Mouse (Mus musculus): ENCODE results near the gene Olfr980. TPM values are rescaled to one million over a fixed set of nuclear protein-coding genes. Genes with fewer than 3 reads are reported as not detected.
"Not testable (repeated sequence)": the region's sequence is repeated elsewhere in the genome, so short reads cannot be mapped to it uniquely, and the experiment has no call there.

The Olfr980 gene
- polyA plus RNA-seq (2015; fragmentation: Nextera tagmentation; extraction: Ambion mirVana), result not detected in 2 replicates

- Histone ChIP-seq H3K4me1 (no peaks in the 10 kb centered on the region), H3K36me3 (no peaks in the 10 kb centered on the region), H3K27ac (no peak within 1 kb of the TSS), H3K9me3 (no peaks in the 10 kb centered on the region), H3K4me3 (no peak within 1 kb of the TSS), H3K27me3 (no peaks in the 10 kb centered on the region), H3K4me2 (replicated peaks) (no peak within 1 kb of the TSS), H3K9ac (no peak within 1 kb of the TSS)
- 76% methylated on average over 1 of the region's 1 CpGs for WGBS
- ATAC-seq (ENCODE audit: low FRiP score, low read depth), result no peak
These were observed at the start of gene Olfr980 for GRCm38 (mm10) chr9:40009482-40009881. Olfr980 (minus strand) TSS chr9:40009582.

DNA sequence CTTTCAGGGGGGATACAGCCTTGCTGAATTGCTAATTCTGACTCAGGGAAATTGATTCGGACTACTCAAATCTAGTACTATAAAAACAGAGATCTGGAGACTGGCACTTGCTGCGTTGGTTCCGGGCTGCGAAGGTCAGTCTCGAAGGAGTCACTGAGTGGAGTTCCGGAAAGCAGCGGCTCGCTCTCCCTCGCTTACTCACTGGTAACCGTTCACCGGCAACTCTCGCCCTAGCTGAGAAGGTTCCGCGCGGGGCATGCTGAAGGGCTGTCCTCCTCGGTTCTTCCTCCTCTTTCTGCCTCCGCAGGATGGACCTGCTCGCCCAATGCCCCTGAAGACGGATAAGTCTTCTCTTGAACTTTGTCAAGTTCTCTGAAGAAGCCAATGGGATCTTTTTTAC, 40.8 kb upstream of the Olfr980 start:
- H3K27ac ChIP-seq, result no peak overlapping the region
- no peak for ATAC-seq (ENCODE audit: low FRiP score, low read depth)
- H3K27me3 ChIP-seq, result no peaks in the 10 kb centered on the region
- no peaks in the 10 kb centered on the region for H3K36me3 ChIP-seq
- 94% methylated on average over 19 of the region's 19 CpGs for WGBS
- no peak overlapping the region for H3K4me3 ChIP-seq
- no peaks in the 10 kb centered on the region for H3K4me1 ChIP-seq
- H3K4me2 ChIP-seq (replicated peaks), result no peak overlapping the region
- no peaks in the 10 kb centered on the region for H3K9me3 ChIP-seq
- no peak overlapping the region for H3K9ac ChIP-seq

DNA sequence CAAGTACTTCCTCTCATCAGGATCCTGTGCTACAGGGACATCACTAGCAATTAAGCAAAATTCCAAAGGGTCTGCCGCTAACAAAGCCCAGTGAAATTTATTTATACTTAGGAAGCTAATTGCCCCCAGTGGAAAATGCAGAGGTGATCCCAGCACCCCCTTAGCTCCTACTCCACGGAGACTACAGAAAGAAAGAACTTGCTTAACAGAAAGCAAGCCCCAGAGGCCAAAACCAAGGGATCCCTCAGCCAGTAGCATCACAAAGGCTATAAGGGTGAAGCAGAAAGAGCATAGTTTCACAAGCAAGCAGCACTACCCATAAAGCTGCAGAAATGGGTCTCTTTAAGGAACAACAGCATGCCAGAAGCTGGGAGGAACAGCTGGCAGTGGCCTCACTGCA, 11.8 kb upstream of the Olfr980 start, which contains the start of gene Olfr981:
Olfr981 (plus strand) TSS at position 301 of the 400 bp plus-strand sequence.
- no peak for ATAC-seq (ENCODE audit: low FRiP score, low read depth)
- Histone ChIP-seq H3K36me3 (no peaks in the 10 kb centered on the region), H3K9ac (no peak within 1 kb of the TSS), H3K27ac (no peak within 1 kb of the TSS), H3K4me3 (no peak within 1 kb of the TSS), H3K4me2 (replicated peaks) (no peak within 1 kb of the TSS), H3K9me3 (no peaks in the 10 kb centered on the region), H3K4me1 (no peaks in the 10 kb centered on the region), H3K27me3 (no peaks in the 10 kb centered on the region)
- WGBS, result 68% methylated on average over 2 of the region's 2 CpGs

DNA sequence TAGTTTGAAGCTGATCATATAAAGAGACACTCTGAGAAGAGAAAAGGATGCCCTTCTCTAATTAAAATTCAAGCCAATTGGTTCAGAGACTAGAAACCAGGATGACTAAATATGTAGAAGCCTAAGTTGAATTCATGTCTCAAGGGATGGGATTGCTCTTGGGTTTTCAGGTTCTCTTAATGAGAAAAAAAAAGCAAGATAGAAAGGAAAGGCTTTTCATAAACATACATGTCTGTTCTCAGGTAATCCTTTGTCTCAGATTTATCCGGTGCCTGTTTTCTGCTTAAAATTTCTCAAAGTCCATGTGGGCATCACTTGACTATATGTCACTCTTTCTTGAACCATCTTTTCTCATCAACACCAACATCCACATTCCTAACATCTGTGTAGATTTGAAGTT, 6.0 kb downstream of the Olfr980 start, which contains the start of gene Olfr979:
Olfr979 (minus strand) TSS at position 101 of the 400 bp plus-strand sequence.
- no peaks in the 10 kb centered on the region for H3K4me1 ChIP-seq
- no peak within 1 kb of the TSS for H3K4me3 ChIP-seq
- no peaks in the 10 kb centered on the region for H3K36me3 ChIP-seq
- 94% methylated on average over 1 of the region's 1 CpGs for WGBS
- H3K9ac ChIP-seq, result no peak within 1 kb of the TSS
- no peak within 1 kb of the TSS for H3K4me2 ChIP-seq (replicated peaks)
- no peaks in the 10 kb centered on the region for H3K27me3 ChIP-seq
- no peak for ATAC-seq (ENCODE audit: low FRiP score, low read depth)
- H3K27ac ChIP-seq, result no peak within 1 kb of the TSS
- no peaks in the 10 kb centered on the region for H3K9me3 ChIP-seq

- no peak for ATAC-seq (ENCODE audit: low FRiP score, low read depth)
- no peak within 1 kb of the TSS for H3K27ac ChIP-seq
- WGBS, result 76% methylated on average over 2 of the region's 2 CpGs
These were observed 17.6 kb downstream of the Olfr980 start, which contains the start of gene Olfr978 for GRCm38 (mm10) chr9:39991813-39992212. Olfr978 (plus strand) TSS chr9:39992113.

GRCm38 (mm10) chr9:39976581-39977145, 32.7 kb downstream of the Olfr980 start:
- H3K4me3 ChIP-seq; H3K27ac ChIP-seq; H3K4me1 ChIP-seq; H3K27me3 ChIP-seq; H3K36me3 ChIP-seq; H3K9ac ChIP-seq; ATAC-seq (ENCODE audit: low FRiP score, low read depth); H3K9me3 ChIP-seq; H3K4me2 ChIP-seq (replicated peaks): not testable (repeated sequence)
- WGBS, result 87% methylated on average over 1 of the region's 1 CpGs

More at GRCm38 (mm10) chr9:39991813-39992212, 17.6 kb downstream of the Olfr980 start, which contains the start of gene Olfr978:
- no peak within 1 kb of the TSS for H3K4me3 ChIP-seq
- H3K9me3 ChIP-seq, result no peaks in the 10 kb centered on the region
- no peaks in the 10 kb centered on the region for H3K36me3 ChIP-seq
- H3K27me3 ChIP-seq, result no peaks in the 10 kb centered on the region
- no peak within 1 kb of the TSS for H3K4me2 ChIP-seq (replicated peaks)
- no peak within 1 kb of the TSS for H3K9ac ChIP-seq
- no peaks in the 10 kb centered on the region for H3K4me1 ChIP-seq

DNA sequence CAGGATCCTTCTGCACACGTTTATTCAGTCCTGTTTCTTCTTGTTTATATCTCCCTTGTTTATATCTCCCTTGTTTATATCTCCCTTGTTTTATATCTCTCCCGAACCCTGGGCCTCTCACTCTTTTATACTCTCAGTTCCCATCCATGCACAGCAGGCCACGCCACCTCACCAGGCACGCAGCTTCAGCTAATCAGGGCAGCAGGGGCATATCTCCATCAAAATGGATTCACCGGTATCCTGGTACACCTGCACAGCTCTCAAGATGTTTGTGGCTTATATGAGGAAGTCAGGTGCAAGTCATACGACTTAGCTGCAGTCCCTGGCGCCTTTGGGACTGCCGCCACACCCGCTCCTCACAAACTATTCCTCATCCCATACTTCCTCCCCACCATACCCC, 48.3 kb downstream of the Olfr980 start, which contains the start of gene Olfr976:
Olfr976 (minus strand) TSS at position 101 of the 400 bp plus-strand sequence.
- not testable (repeated sequence) for H3K27ac ChIP-seq; H3K4me1 ChIP-seq; H3K9me3 ChIP-seq; H3K4me2 ChIP-seq (replicated peaks); H3K36me3 ChIP-seq; ATAC-seq (ENCODE audit: low FRiP score, low read depth); H3K27me3 ChIP-seq; H3K4me3 ChIP-seq; H3K9ac ChIP-seq
- WGBS, result 73% methylated on average over 7 of the region's 9 CpGs

Other genes starting within 250 kb of the Olfr980 start
- not detected in 2 replicates for gene Olfr968, start 226.3 kb downstream of the Olfr980 start, polyA plus RNA-seq (2015; fragmentation: Nextera tagmentation; extraction: Ambion mirVana)
- not detected in 2 replicates for gene Olfr969, start 218.6 kb downstream of the Olfr980 start, polyA plus RNA-seq (2015; fragmentation: Nextera tagmentation; extraction: Ambion mirVana)
- gene Olfr970, start 200.7 kb downstream of the Olfr980 start, polyA plus RNA-seq (2015; fragmentation: Nextera tagmentation; extraction: Ambion mirVana), result not detected in 2 replicates
- gene Olfr971, start 172.7 kb downstream of the Olfr980 start, polyA plus RNA-seq (2015; fragmentation: Nextera tagmentation; extraction: Ambion mirVana), result not detected in 2 replicates
- not detected in 2 replicates for gene Olfr972, start 143.2 kb downstream of the Olfr980 start, polyA plus RNA-seq (2015; fragmentation: Nextera tagmentation; extraction: Ambion mirVana)
- not detected in 2 replicates for gene Olfr229, start 102.2 kb downstream of the Olfr980 start, polyA plus RNA-seq (2015; fragmentation: Nextera tagmentation; extraction: Ambion mirVana)
- not detected in 2 replicates for gene Olfr974, start 72.1 kb downstream of the Olfr980 start, polyA plus RNA-seq (2015; fragmentation: Nextera tagmentation; extraction: Ambion mirVana)
- gene Olfr975, start 57.5 kb downstream of the Olfr980 start, polyA plus RNA-seq (2015; fragmentation: Nextera tagmentation; extraction: Ambion mirVana), result not detected in 2 replicates
- not detected in 2 replicates for gene Olfr976, start 48.4 kb downstream of the Olfr980 start, polyA plus RNA-seq (2015; fragmentation: Nextera tagmentation; extraction: Ambion mirVana)
- not detected in 2 replicates for gene Olfr978, start 17.5 kb downstream of the Olfr980 start, polyA plus RNA-seq (2015; fragmentation: Nextera tagmentation; extraction: Ambion mirVana)
- not detected in 2 replicates for gene Olfr979, start 6.1 kb downstream of the Olfr980 start, polyA plus RNA-seq (2015; fragmentation: Nextera tagmentation; extraction: Ambion mirVana)
- gene Olfr981, start 11.9 kb upstream of the Olfr980 start, polyA plus RNA-seq (2015; fragmentation: Nextera tagmentation; extraction: Ambion mirVana), result not detected in 2 replicates
- not detected in 2 replicates for gene Olfr982, start 64.2 kb upstream of the Olfr980 start, polyA plus RNA-seq (2015; fragmentation: Nextera tagmentation; extraction: Ambion mirVana)
- gene Olfr983, start 84.0 kb upstream of the Olfr980 start, polyA plus RNA-seq (2015; fragmentation: Nextera tagmentation; extraction: Ambion mirVana), result not detected in 2 replicates
- not detected in 2 replicates for gene Olfr984, start 104.6 kb upstream of the Olfr980 start, polyA plus RNA-seq (2015; fragmentation: Nextera tagmentation; extraction: Ambion mirVana)
- gene Olfr985, start 120.6 kb upstream of the Olfr980 start, polyA plus RNA-seq (2015; fragmentation: Nextera tagmentation; extraction: Ambion mirVana), result not detected in 2 replicates
- not detected in 2 replicates for gene Tmem225, start 138.5 kb upstream of the Olfr980 start, polyA plus RNA-seq (2015; fragmentation: Nextera tagmentation; extraction: Ambion mirVana)
- gene Olfr986, start 171.3 kb upstream of the Olfr980 start, polyA plus RNA-seq (2015; fragmentation: Nextera tagmentation; extraction: Ambion mirVana), result 0.05 TPM in 1 of 2 replicates, not detected in the other
- 6.8 and 7.7 TPM in 2 replicates for gene Zfp202, start 182.7 kb upstream of the Olfr980 start, polyA plus RNA-seq (2015; fragmentation: Nextera tagmentation; extraction: Ambion mirVana)

Data from limb, embryonic 13.5 days (tissue).